Mouse (Mus musculus): ENCODE data around the gene Map3k7. TPM values are rescaled to one million over a fixed set of nuclear protein-coding genes. Genes with fewer than 3 reads are reported as not detected.
"Not testable (repeated sequence)": the region's sequence is repeated elsewhere in the genome, so short reads cannot be mapped to it uniquely, and the experiment has no call there.

Gene Map3k7
- polyA plus RNA-seq, 1 experiment: 17.7 TPM

GRCm38 (mm10) chr4:32007174-32007573 lies 43.3 kb downstream of the Map3k7 start:
- H3K27ac ChIP-seq (ENCODE audit: control insufficient read depth, insufficient read depth, low read depth, low read length, poor library complexity): no peak overlapping the region
- H3K4me1 ChIP-seq (ENCODE audit: control insufficient read depth, insufficient read depth, low read length): peaks cover 2% of the 10 kb centered on the region
- 85% methylated on average over 3 of the region's 3 CpGs for WGBS
- no peak overlapping the region for H3K4me3 ChIP-seq (replicated peaks; ENCODE audit: control insufficient read depth, low read depth, low read length)
- TF ChIP-seq POLR2A (IDR thresholded peaks at IDR 0.05; ENCODE audit: borderline replicate concordance, control insufficient read depth, low read depth, low read length) (no peak), CTCF (IDR thresholded peaks at IDR 0.05; ENCODE audit: control insufficient read depth, insufficient read depth, low read length) (no peak)

DNA sequence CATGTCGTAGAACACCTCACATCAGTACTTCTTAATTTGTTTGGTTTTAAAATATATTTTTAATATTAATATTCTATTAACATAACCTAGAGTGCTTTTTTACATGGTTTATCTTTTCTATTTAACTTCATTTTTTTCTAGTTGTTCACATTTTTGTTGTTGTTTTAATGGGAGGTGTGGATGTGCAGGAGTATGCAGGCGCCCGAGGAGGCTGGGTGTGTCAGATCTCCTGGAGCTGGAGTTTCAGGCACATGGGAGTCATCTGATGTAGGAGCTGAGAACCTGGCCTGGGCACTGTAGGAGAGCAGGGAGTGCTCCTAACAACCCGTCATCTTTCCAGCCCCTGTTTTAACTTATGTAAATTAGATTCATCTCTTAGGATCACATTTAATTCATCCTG lies 44.2 kb downstream of the Map3k7 start:
- no peak for TF ChIP-seq CTCF (IDR thresholded peaks at IDR 0.05; ENCODE audit: control insufficient read depth, insufficient read depth, low read length)

DNA sequence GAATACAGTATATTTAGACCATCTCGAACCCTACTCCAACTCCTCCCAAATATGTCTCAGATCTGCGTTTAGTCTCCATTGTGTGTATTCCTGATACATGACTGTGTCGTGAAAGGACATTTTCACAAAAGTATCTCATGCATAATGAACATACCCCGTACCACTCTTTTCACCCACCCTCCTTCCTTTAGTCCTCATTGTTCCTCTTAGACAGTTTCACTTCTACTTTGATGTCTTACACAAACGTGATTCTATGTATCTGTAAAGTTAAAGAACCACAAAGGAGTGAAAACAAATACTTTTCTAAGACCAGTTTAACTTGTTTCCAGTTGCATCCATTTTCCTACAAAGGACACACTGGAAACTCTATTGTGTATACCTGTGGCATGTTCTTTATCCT lies 46.9 kb downstream of the Map3k7 start:
- H3K27ac ChIP-seq (ENCODE audit: control insufficient read depth, insufficient read depth, low read depth, low read length, poor library complexity): no peak overlapping the region; the same call in 1 of the 2 replicates
- TF ChIP-seq CTCF (IDR thresholded peaks at IDR 0.05; ENCODE audit: control insufficient read depth, insufficient read depth, low read length): no peak
- TF ChIP-seq POLR2A (IDR thresholded peaks at IDR 0.05; ENCODE audit: borderline replicate concordance, control insufficient read depth, low read depth, low read length): no peak
- 54% methylated on average over 5 of the region's 5 CpGs for WGBS

More for the DNA sequence above, 44.2 kb downstream of the Map3k7 start:
- Histone ChIP-seq H3K27ac (ENCODE audit: control insufficient read depth, insufficient read depth, low read depth, low read length, poor library complexity) (no peak overlapping the region), H3K4me1 (ENCODE audit: control insufficient read depth, insufficient read depth, low read length) (peaks cover 2% of the 10 kb centered on the region), H3K4me3 (replicated peaks; ENCODE audit: control insufficient read depth, low read depth, low read length) (no peak overlapping the region)
- WGBS: 88% methylated on average over 4 of the region's 4 CpGs

GRCm38 (mm10) chr4:32011218-32011973 lies 47.5 kb downstream of the Map3k7 start:
- H3K27ac ChIP-seq (ENCODE audit: control insufficient read depth, insufficient read depth, low read depth, low read length, poor library complexity): peak overlapping the region; percentile 64
- H3K4me3 ChIP-seq (replicated peaks; ENCODE audit: control insufficient read depth, low read depth, low read length): no peak overlapping the region
- no peak for TF ChIP-seq CTCF (IDR thresholded peaks at IDR 0.05; ENCODE audit: control insufficient read depth, insufficient read depth, low read length)
- no peak for TF ChIP-seq POLR2A (IDR thresholded peaks at IDR 0.05; ENCODE audit: borderline replicate concordance, control insufficient read depth, low read depth, low read length)
- WGBS: 69% methylated on average over 6 of the region's 6 CpGs
- peaks cover 2% of the 10 kb centered on the region for H3K4me1 ChIP-seq (ENCODE audit: control insufficient read depth, insufficient read depth, low read length)

More for the DNA sequence above, 46.9 kb downstream of the Map3k7 start:
- Histone ChIP-seq H3K4me3 (replicated peaks; ENCODE audit: control insufficient read depth, low read depth, low read length) (no peak overlapping the region), H3K4me1 (ENCODE audit: control insufficient read depth, insufficient read depth, low read length) (peaks cover 2% of the 10 kb centered on the region)

GRCm38 (mm10) chr4:32021131-32021530 lies 57.2 kb downstream of the Map3k7 start:
- TF ChIP-seq POLR2A (IDR thresholded peaks at IDR 0.05; ENCODE audit: borderline replicate concordance, control insufficient read depth, low read depth, low read length) (no peak), CTCF (IDR thresholded peaks at IDR 0.05; ENCODE audit: control insufficient read depth, insufficient read depth, low read length) (no peak)
- Histone ChIP-seq H3K4me3 (replicated peaks; ENCODE audit: control insufficient read depth, low read depth, low read length) (no peak overlapping the region), H3K4me1 (ENCODE audit: control insufficient read depth, insufficient read depth, low read length) (no peaks in the 10 kb centered on the region), H3K27ac (ENCODE audit: control insufficient read depth, insufficient read depth, low read depth, low read length, poor library complexity) (no peak overlapping the region)
- WGBS: 90% methylated on average over 3 of the region's 3 CpGs

- no peak overlapping the region for H3K4me3 ChIP-seq (replicated peaks; ENCODE audit: control insufficient read depth, low read depth, low read length)
- 85% methylated on average over 6 of the region's 6 CpGs for WGBS
- TF ChIP-seq POLR2A (IDR thresholded peaks at IDR 0.05; ENCODE audit: borderline replicate concordance, control insufficient read depth, low read depth, low read length) (no peak), CTCF (IDR thresholded peaks at IDR 0.05; ENCODE audit: control insufficient read depth, insufficient read depth, low read length) (no peak)
Measured at GRCm38 (mm10) chr4:32022321-32022720, 58.4 kb downstream of the Map3k7 start.

DNA sequence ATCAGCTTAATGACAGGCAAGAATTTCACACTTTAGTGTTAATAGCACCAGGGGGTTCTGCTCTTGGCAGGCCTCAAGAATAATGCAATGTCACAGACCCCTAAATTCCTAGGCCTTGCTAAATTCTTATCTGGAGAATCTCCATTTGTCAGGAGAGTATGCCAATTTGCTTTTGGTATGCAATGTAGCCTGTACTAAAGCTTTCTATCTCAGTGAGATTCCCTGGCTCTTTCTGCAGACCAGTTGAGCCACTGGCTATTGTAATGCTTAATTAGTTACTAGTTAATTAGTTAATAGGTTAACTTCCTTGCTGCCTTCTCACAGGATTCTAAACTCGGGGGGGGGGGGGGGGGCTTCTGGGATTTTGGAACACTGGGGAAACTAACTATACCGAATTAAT lies 60.3 kb downstream of the Map3k7 start:
- not testable (repeated sequence) for H3K27ac ChIP-seq (ENCODE audit: control insufficient read depth, insufficient read depth, low read depth, low read length, poor library complexity); H3K4me1 ChIP-seq (ENCODE audit: control insufficient read depth, insufficient read depth, low read length); H3K4me3 ChIP-seq (replicated peaks; ENCODE audit: control insufficient read depth, low read depth, low read length)
- 85% methylated on average over 2 of the region's 2 CpGs for WGBS

More at GRCm38 (mm10) chr4:32022321-32022720, 58.4 kb downstream of the Map3k7 start:
- H3K4me1 ChIP-seq (ENCODE audit: control insufficient read depth, insufficient read depth, low read length): no peaks in the 10 kb centered on the region
- H3K27ac ChIP-seq (ENCODE audit: control insufficient read depth, insufficient read depth, low read depth, low read length, poor library complexity): no peak overlapping the region

DNA sequence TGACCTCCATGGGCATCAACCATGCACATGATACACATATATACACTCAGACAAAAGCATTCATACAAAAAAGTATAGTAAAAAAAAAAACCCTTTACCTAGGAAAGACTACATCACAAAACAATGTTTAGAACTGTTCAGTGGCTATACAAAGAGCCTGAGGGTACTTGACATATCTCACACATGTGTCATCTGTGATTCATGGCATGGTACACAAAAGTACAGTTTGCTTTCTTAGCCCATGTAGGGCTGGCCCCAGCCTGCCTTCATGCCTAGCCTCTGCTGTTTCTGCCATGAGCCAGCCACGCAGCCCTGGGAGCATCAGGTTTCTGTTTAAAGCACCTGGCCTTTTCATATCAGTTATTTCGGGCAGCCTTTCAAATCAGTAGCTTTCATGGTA lies 61.2 kb downstream of the Map3k7 start:
- no peak overlapping the region for H3K27ac ChIP-seq (ENCODE audit: control insufficient read depth, insufficient read depth, low read depth, low read length, poor library complexity)
- H3K4me1 ChIP-seq (ENCODE audit: control insufficient read depth, insufficient read depth, low read length): no peaks in the 10 kb centered on the region
- no peak overlapping the region for H3K4me3 ChIP-seq (replicated peaks; ENCODE audit: control insufficient read depth, low read depth, low read length)
- TF ChIP-seq POLR2A (IDR thresholded peaks at IDR 0.05; ENCODE audit: borderline replicate concordance, control insufficient read depth, low read depth, low read length) (no peak), CTCF (IDR thresholded peaks at IDR 0.05; ENCODE audit: control insufficient read depth, insufficient read depth, low read length) (no peak)
- 85% methylated on average over 2 of the region's 2 CpGs for WGBS

GRCm38 (mm10) chr4:32027094-32027493 lies 63.2 kb downstream of the Map3k7 start:
- 83% methylated on average over 9 of the region's 9 CpGs for WGBS
- no peaks in the 10 kb centered on the region for H3K4me1 ChIP-seq (ENCODE audit: control insufficient read depth, insufficient read depth, low read length)
- no peak overlapping the region for H3K27ac ChIP-seq (ENCODE audit: control insufficient read depth, insufficient read depth, low read depth, low read length, poor library complexity)
- H3K4me3 ChIP-seq (replicated peaks; ENCODE audit: control insufficient read depth, low read depth, low read length): no peak overlapping the region
- TF ChIP-seq POLR2A (IDR thresholded peaks at IDR 0.05; ENCODE audit: borderline replicate concordance, control insufficient read depth, low read depth, low read length): no peak
- TF ChIP-seq CTCF (IDR thresholded peaks at IDR 0.05; ENCODE audit: control insufficient read depth, insufficient read depth, low read length): no peak

Data from bone marrow, adult 2 months (tissue).